Mouse (Mus musculus) MEL (cell line): Measurements from ENCODE around the gene Cipc. TPM values are rescaled to one million over a fixed set of nuclear protein-coding genes. Genes with fewer than 3 reads are reported as not detected.

Experiments used
- DNase-seq: peaks from one replicate; pipeline ENCODE4 v3.0.0; 2011; ENCODE audit warnings: low read depth, low spot score
- H3K27ac ChIP-seq: 2 replicates; pipeline ENCODE4 v1.5.1; 2012; ENCODE audit warnings: low read depth, mild to moderate bottlenecking, control low read depth, low read length, moderate library complexity; ENCODE audit not compliant: control insufficient read depth
- H3K27me3 ChIP-seq, 2 experiments: fragments of 150-350 bp in 1 of 2; sonication (generic) in 1 of 2; 2 replicates each; pipeline ENCODE4 v1.6.1; 2012; ENCODE audit warnings: low read length in 2 of 2, mild to moderate bottlenecking in 2 of 2, improper control_type of control experiment in 1 of 2, moderate library complexity in 1 of 2; ENCODE audit not compliant: insufficient read depth in 2 of 2, control insufficient read depth in 1 of 2
- H3K36me3 ChIP-seq, 2 experiments: 2 replicates each; pipeline ENCODE4 v1.6.1; 2012 to 2014; ENCODE audit warnings: low read length in 2 of 2, improper control_type of control experiment in 1 of 2, inconsistent platforms in 1 of 2, mild to moderate bottlenecking in 1 of 2; ENCODE audit not compliant: insufficient read depth in 2 of 2, control insufficient read depth in 1 of 2
- H3K4me1 ChIP-seq, 2 experiments: fragments of 150-350 bp in 1 of 2; sonication (generic) in 1 of 2; 2 replicates each; pipeline ENCODE4 v1.6.1; 2012; ENCODE audit warnings: low read length in 2 of 2, improper control_type of control experiment in 1 of 2, mild to moderate bottlenecking in 1 of 2; ENCODE audit not compliant: insufficient read depth in 2 of 2, control insufficient read depth in 1 of 2
- H3K4me3 ChIP-seq, 2 experiments: fragments of 150-350 bp in 1 of 2; sonication (generic) in 1 of 2; 2 replicates each; pipeline ENCODE4 v1.5.1; 2012; ENCODE audit warnings: low read depth in 2 of 2, low read length in 2 of 2, mild to moderate bottlenecking in 2 of 2, moderate library complexity in 2 of 2, control low read depth in 1 of 2, improper control_type of control experiment in 1 of 2; ENCODE audit not compliant: control insufficient read depth in 1 of 2, insufficient read depth in 1 of 2
- H3K79me2 ChIP-seq: 2 replicates; pipeline ENCODE4 v1.6.1; 2012; ENCODE audit warnings: mild to moderate bottlenecking, low read length, moderate library complexity; ENCODE audit not compliant: control insufficient read depth, poor library complexity, insufficient read depth
- H3K9ac ChIP-seq: 2 replicates; pipeline ENCODE4 v1.6.1; 2012; ENCODE audit warnings: low read depth, mild to moderate bottlenecking, control low read depth, low read length, moderate library complexity; ENCODE audit not compliant: control insufficient read depth, poor library complexity, severe bottlenecking
- H3K9me3 ChIP-seq: fragments of 150-350 bp; sonication (generic); replicated peaks from 2 replicates; pipeline ENCODE4 v1.6.1; 2012; ENCODE audit warnings: mild to moderate bottlenecking, low read length, improper control_type of control experiment, moderate library complexity; ENCODE audit not compliant: insufficient read depth
- CHD1 ChIP-seq: IDR thresholded peaks from 2 replicates; pipeline ENCODE4 v1.6.1; 2012; ENCODE audit warnings: low read depth, mild to moderate bottlenecking, inconsistent platforms, low read length, improper control_type of control experiment
- CHD2 ChIP-seq: IDR thresholded peaks from 2 replicates; pipeline ENCODE4 v1.6.1; 2011; ENCODE audit warnings: low read length, improper control_type of control experiment
- CTCF ChIP-seq, 3 experiments: IDR thresholded peaks in 2 of 3; conservative IDR thresholded peaks in 1 of 3; 2 replicates each; pipeline ENCODE4 v1.5.1; 2011 to 2012; ENCODE audit warnings: low read length in 3 of 3, low read depth in 2 of 3, mild to moderate bottlenecking in 2 of 3, improper control_type of control experiment in 1 of 3, inconsistent platforms in 1 of 3, mixed read lengths in 1 of 3, moderate library complexity in 1 of 3; ENCODE audit not compliant: control insufficient read depth in 1 of 3, insufficient read depth in 1 of 3, poor library complexity in 1 of 3, severe bottlenecking in 1 of 3
- GABPA ChIP-seq: IDR thresholded peaks from 2 replicates; pipeline ENCODE4 v1.6.1; 2012; ENCODE audit warnings: low read depth, mild to moderate bottlenecking, inconsistent platforms, low read length, improper control_type of control experiment, moderate library complexity
- JUND ChIP-seq: IDR thresholded peaks from 2 replicates; pipeline ENCODE4 v1.6.1; 2011; ENCODE audit warnings: low read depth, mild to moderate bottlenecking, improper control_type of control experiment, low read length
- MAX ChIP-seq: IDR thresholded peaks from 2 replicates; pipeline ENCODE4 v1.6.1; 2011; ENCODE audit warnings: low read length, improper control_type of control experiment
- MXI1 ChIP-seq: IDR thresholded peaks from 2 replicates; pipeline ENCODE4 v1.6.1; 2011; ENCODE audit warnings: mild to moderate bottlenecking, low read depth, low read length, improper control_type of control experiment
- MYC ChIP-seq: IDR thresholded peaks from 2 replicates; pipeline ENCODE4 v1.6.1; 2011; ENCODE audit warnings: low read depth, mild to moderate bottlenecking, low read length, improper control_type of control experiment, moderate library complexity
- POLR2AphosphoS5 ChIP-seq: IDR thresholded peaks from 2 replicates; pipeline ENCODE4 v1.6.1; 2012; ENCODE audit warnings: low read depth, borderline replicate concordance, mild to moderate bottlenecking, inconsistent platforms, low read length, moderate library complexity, mixed read lengths
- RAD21 ChIP-seq: IDR thresholded peaks from 2 replicates; pipeline ENCODE4 v1.6.1; 2011; ENCODE audit warnings: mild to moderate bottlenecking, low read depth, low read length, improper control_type of control experiment
- UBTF ChIP-seq: IDR thresholded peaks from 2 replicates; pipeline ENCODE4 v1.6.1; 2012; ENCODE audit warnings: low read depth, mild to moderate bottlenecking, inconsistent platforms, low read length, improper control_type of control experiment, moderate library complexity, borderline replicate concordance; ENCODE audit not compliant: insufficient read depth
- USF2 ChIP-seq, 2 experiments: IDR thresholded peaks; 2 replicates each; pipeline ENCODE4 v1.6.1; 2011 to 2012; ENCODE audit warnings: improper control_type of control experiment in 2 of 2, low read length in 2 of 2, borderline replicate concordance in 1 of 2, inconsistent platforms in 1 of 2, low read depth in 1 of 2, mild to moderate bottlenecking in 1 of 2; ENCODE audit not compliant: insufficient read depth in 1 of 2
- ZKSCAN1 ChIP-seq: IDR thresholded peaks from 2 replicates; pipeline ENCODE4 v1.6.1; 2012; ENCODE audit warnings: low read depth, mild to moderate bottlenecking, inconsistent platforms, low read length, improper control_type of control experiment, moderate library complexity
- polyA plus RNA-seq, 2 experiments: library from polyadenylated mRNA; stranded (reverse) in 1 of 2; unstranded in 1 of 2; fragments of >175 nt in 1 of 2; fragments of >200 nt in 1 of 2; gene quantifications; 2 replicates each; pipeline versions ENCODE4 v1.2.1 to v1.2.4; 2012; ENCODE audit warnings: low replicate concordance in 2 of 2, low read depth in 1 of 2; ENCODE audit not compliant: insufficient read length in 2 of 2, insufficient read depth in 1 of 2, missing spikeins in 1 of 2
- total RNA-seq: library from RNA; depleted of rRNA; stranded (reverse); fragments of 300-350 nt; gene quantifications from 2 replicates; pipeline ENCODE4 v1.2.3, GENCODE M21; 2012

The Cipc gene
- total and polyA plus RNA-seq, 3 experiments, result 24.8 to 98.1 (median 27.5) TPM

DNA sequence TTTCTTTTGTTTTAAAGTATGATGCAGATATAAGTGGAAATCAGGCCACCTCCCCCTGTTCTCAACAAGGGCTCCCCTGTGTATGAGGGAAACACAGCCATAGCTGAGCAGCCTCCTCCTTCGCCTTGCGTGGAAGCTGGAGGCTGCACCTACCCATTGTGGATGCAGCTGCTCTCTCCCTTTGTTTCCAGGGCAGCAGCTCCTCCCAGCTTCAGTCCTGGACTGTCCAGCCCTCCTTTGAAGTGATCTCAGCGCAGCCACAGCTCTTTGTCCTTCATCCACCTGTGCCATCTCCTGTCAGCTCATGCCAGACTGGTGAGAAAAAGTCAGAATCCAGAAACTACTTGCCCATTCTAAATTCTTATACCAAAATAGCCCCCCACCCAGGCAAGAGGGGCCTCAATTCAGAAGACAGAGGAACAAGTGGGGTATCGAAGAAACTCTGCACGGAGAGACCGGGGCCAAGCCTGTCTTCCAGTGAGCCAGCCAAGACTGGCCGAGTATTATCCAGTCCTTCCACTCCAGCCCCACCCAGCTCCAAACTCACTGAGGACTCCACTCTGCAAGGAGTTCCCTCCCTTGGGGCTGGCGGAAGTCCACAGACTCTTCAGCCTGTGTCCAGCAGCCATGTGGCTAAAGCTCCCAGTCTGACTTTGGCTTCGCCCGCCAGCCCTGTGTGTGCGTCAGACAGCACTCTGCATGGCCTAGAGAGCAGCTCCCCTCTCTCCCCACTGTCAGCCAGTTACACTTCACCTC lies 14.9 kb downstream of the Cipc start:
- Histone ChIP-seq H3K4me1 (no peaks in the 10 kb centered on the region), H3K27ac (no peak overlapping the region), H3K4me3 (no peak overlapping the region), H3K9ac (no peak overlapping the region), H3K79me2 (no peaks in the 10 kb centered on the region), H3K9me3 (no peaks in the 10 kb centered on the region), H3K36me3 (peaks cover 0 to 10% of the 10 kb centered on the region in 2 experiments; a peak in 2 of 4 replicates), H3K27me3 (no peaks in the 10 kb centered on the region)
- DNase-seq, result no peak
- no peak for TF ChIP-seq UBTF
- no peak for TF ChIP-seq JUND
- TF ChIP-seq CHD1, result no peak
- no peak for TF ChIP-seq POLR2AphosphoS5
- no peak for TF ChIP-seq CHD2

DNA sequence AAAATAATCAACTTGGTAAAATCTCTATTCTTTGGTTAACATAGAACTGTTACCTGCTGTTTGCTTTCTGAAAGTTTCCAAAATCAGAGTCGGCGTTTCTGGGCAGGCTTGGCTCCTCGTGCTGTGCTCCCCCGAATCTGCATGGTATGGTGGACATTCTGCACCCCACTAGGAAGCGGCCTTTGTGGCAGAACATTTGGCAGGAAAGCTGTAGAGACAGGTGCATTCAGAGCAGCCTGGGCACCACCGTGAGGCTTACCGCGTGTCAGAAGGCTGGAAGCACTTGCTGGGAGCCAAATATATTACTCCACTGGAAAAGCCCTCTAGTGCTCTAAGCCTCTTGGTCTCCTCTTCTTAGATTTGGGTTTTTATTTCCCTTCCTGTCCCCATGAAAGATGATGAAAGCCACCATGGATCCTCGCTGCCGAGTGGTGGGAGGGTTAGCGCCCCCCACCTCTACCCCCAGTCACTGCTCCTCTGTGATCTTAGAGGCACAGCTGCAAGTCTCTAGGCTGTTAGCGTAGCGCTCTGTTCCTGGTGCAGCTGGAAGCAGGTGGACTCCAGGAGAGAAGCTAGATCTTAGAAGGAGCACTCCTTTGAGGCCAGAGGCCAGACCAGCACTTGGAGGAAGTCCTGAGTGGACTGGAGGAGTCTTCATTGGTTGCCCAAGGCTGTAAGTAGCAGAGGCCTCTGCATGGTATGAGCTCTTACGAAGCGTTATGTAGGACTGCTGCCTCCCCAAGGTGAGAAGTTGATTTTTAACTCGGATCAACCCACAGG lies 17.6 kb downstream of the Cipc start:
- Histone ChIP-seq H3K27ac (no peak overlapping the region), H3K4me3 (no peak overlapping the region)
- TF ChIP-seq CHD2 (no peak), MYC (no peak), GABPA (no peak), RAD21 (no peak), MAX (no peak), ZKSCAN1 (no peak), MXI1 (no peak), USF2 (IDR thresholded peaks at IDR 0.05; ENCODE audit: borderline replicate concordance in 1 of 2, insufficient read depth in 1 of 2, low read depth in 1 of 2, low read length in 2 of 2) (no peak), CTCF (IDR thresholded peaks at IDR 0.05 in 2 of 3, conservative IDR thresholded peaks at IDR 0.05 in 1 of 3; ENCODE audit: control insufficient read depth in 1 of 3, insufficient read depth in 1 of 3, low read depth in 2 of 3, low read length in 3 of 3, poor library complexity in 1 of 3, severe bottlenecking in 1 of 3) (no peak)

More for the DNA sequence above, 17.6 kb downstream of the Cipc start:
- Histone ChIP-seq H3K9ac (no peak overlapping the region), H3K4me1 (peaks cover 9 to 14% of the 10 kb centered on the region in 2 experiments), H3K36me3 (peaks cover 0 to 12% of the 10 kb centered on the region in 2 experiments; a peak in 3 of 4 replicates), H3K79me2 (no peaks in the 10 kb centered on the region), H3K27me3 (no peaks in the 10 kb centered on the region), H3K9me3 (no peaks in the 10 kb centered on the region)
- DNase-seq, result no peak
